Mouse (Mus musculus): ENCODE results near the gene Ntng1. TPM values are rescaled to one million over a fixed set of nuclear protein-coding genes. Genes with fewer than 3 reads are reported as not detected.

Ntng1 gene
- polyA plus RNA-seq, 1 experiment, result 0.02 TPM

- no peaks in the 10 kb centered on the region for H3K36me3 ChIP-seq (ENCODE audit: control insufficient read depth, insufficient read depth)
- no peak overlapping the region for H3ac ChIP-seq (ENCODE audit: control insufficient read depth, insufficient read length, low read depth)
- no peaks in the 10 kb centered on the region for H3K27me3 ChIP-seq (ENCODE audit: control insufficient read depth, insufficient read depth, insufficient read length)
- H3K4me3 ChIP-seq (ENCODE audit: insufficient read depth, poor library complexity, severe bottlenecking), result no peak overlapping the region
- TF ChIP-seq CEBPB (IDR thresholded peaks at IDR 0.05; ENCODE audit: low read depth) (no peak), MAX (IDR thresholded peaks at IDR 0.05) (no peak), FOSL1 (IDR thresholded peaks at IDR 0.05; ENCODE audit: insufficient read depth, low read length, poor library complexity, severe bottlenecking) (no peak), USF1 (IDR thresholded peaks at IDR 0.05; ENCODE audit: low read depth) (no peak), MYOD1 (IDR thresholded peaks at IDR 0.05; ENCODE audit: control insufficient read depth, insufficient read length, low read depth) (no peak), CTCF (IDR thresholded peaks at IDR 0.05; ENCODE audit: control insufficient read depth, insufficient read depth, insufficient read length) (no peak), MYOG (IDR thresholded peaks at IDR 0.05; ENCODE audit: control insufficient read depth, extremely low read depth, insufficient read length) (no peak)
- H3K79me2 ChIP-seq (ENCODE audit: control insufficient read depth, insufficient read depth), result no peaks in the 10 kb centered on the region
- no peaks in the 10 kb centered on the region for H3K79me3 ChIP-seq (ENCODE audit: low read depth)
Measured at GRCm38 (mm10) chr3:110010441-110010840, 133.4 kb downstream of the Ntng1 start.

DNA sequence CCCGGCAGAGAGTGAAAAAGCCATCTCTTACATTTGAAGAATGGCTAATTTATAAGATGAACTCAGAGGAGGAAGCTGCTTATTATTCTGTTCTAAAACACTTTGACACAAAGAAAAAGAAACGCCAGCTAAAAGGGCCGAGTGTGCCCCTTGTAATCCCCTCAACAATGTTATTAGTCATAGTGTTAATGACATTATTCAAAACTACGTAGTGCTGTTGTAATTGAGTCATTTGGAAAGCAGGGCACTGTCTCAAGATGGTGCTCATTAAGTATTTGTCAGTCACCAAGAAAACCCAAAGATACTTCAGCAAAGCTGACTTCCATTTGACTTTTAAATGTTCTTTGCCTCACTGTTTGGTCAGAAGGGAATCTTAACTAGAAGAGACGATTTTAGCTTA is 143.5 kb downstream of the Ntng1 start:
- Histone ChIP-seq H3ac (ENCODE audit: control insufficient read depth, insufficient read length, low read depth) (no peak overlapping the region), H3K36me3 (ENCODE audit: control insufficient read depth, insufficient read depth) (no peaks in the 10 kb centered on the region), H3K27me3 (ENCODE audit: control insufficient read depth, insufficient read depth, insufficient read length) (no peaks in the 10 kb centered on the region), H3K79me2 (ENCODE audit: control insufficient read depth, insufficient read depth) (no peaks in the 10 kb centered on the region), H3K79me3 (ENCODE audit: low read depth) (no peaks in the 10 kb centered on the region), H3K4me3 (ENCODE audit: insufficient read depth, poor library complexity, severe bottlenecking) (no peak overlapping the region)
- TF ChIP-seq MYOG (IDR thresholded peaks at IDR 0.05; ENCODE audit: control insufficient read depth, extremely low read depth, insufficient read length), result no peak
- no peak for TF ChIP-seq CEBPB (IDR thresholded peaks at IDR 0.05; ENCODE audit: low read depth)
- no peak for TF ChIP-seq CTCF (IDR thresholded peaks at IDR 0.05; ENCODE audit: control insufficient read depth, insufficient read depth, insufficient read length)
- TF ChIP-seq FOSL1 (IDR thresholded peaks at IDR 0.05; ENCODE audit: insufficient read depth, low read length, poor library complexity, severe bottlenecking), result no peak
- TF ChIP-seq MYOD1 (IDR thresholded peaks at IDR 0.05; ENCODE audit: control insufficient read depth, insufficient read length, low read depth), result no peak
- TF ChIP-seq USF1 (IDR thresholded peaks at IDR 0.05; ENCODE audit: low read depth), result no peak
- no peak for TF ChIP-seq MAX (IDR thresholded peaks at IDR 0.05)

- no peaks in the 10 kb centered on the region for H3K79me3 ChIP-seq (ENCODE audit: low read depth)
- H3ac ChIP-seq (ENCODE audit: control insufficient read depth, insufficient read length, low read depth), result no peak overlapping the region
- no peaks in the 10 kb centered on the region for H3K79me2 ChIP-seq (ENCODE audit: control insufficient read depth, insufficient read depth)
- TF ChIP-seq CEBPB (IDR thresholded peaks at IDR 0.05; ENCODE audit: low read depth) (no peak), CTCF (IDR thresholded peaks at IDR 0.05; ENCODE audit: control insufficient read depth, insufficient read depth, insufficient read length) (no peak), MYOD1 (IDR thresholded peaks at IDR 0.05; ENCODE audit: control insufficient read depth, insufficient read length, low read depth) (no peak), MYOG (IDR thresholded peaks at IDR 0.05; ENCODE audit: control insufficient read depth, extremely low read depth, insufficient read length) (no peak), USF1 (IDR thresholded peaks at IDR 0.05; ENCODE audit: low read depth) (no peak), FOSL1 (IDR thresholded peaks at IDR 0.05; ENCODE audit: insufficient read depth, low read length, poor library complexity, severe bottlenecking) (no peak), MAX (IDR thresholded peaks at IDR 0.05) (no peak)
- no peak overlapping the region for H3K4me3 ChIP-seq (ENCODE audit: insufficient read depth, poor library complexity, severe bottlenecking)
- no peaks in the 10 kb centered on the region for H3K36me3 ChIP-seq (ENCODE audit: control insufficient read depth, insufficient read depth)
- no peaks in the 10 kb centered on the region for H3K27me3 ChIP-seq (ENCODE audit: control insufficient read depth, insufficient read depth, insufficient read length)
Measured at GRCm38 (mm10) chr3:109995663-109996024, 148.2 kb downstream of the Ntng1 start.

- Histone ChIP-seq H3K4me3 (ENCODE audit: insufficient read depth, poor library complexity, severe bottlenecking) (no peak overlapping the region), H3K27me3 (ENCODE audit: control insufficient read depth, insufficient read depth, insufficient read length) (no peaks in the 10 kb centered on the region), H3K79me3 (ENCODE audit: low read depth) (no peaks in the 10 kb centered on the region), H3K79me2 (ENCODE audit: control insufficient read depth, insufficient read depth) (no peaks in the 10 kb centered on the region), H3ac (ENCODE audit: control insufficient read depth, insufficient read length, low read depth) (no peak overlapping the region), H3K36me3 (ENCODE audit: control insufficient read depth, insufficient read depth) (no peaks in the 10 kb centered on the region)
- TF ChIP-seq MYOD1 (IDR thresholded peaks at IDR 0.05; ENCODE audit: control insufficient read depth, insufficient read length, low read depth) (no peak), CEBPB (IDR thresholded peaks at IDR 0.05; ENCODE audit: low read depth) (no peak), MYOG (IDR thresholded peaks at IDR 0.05; ENCODE audit: control insufficient read depth, extremely low read depth, insufficient read length) (no peak), USF1 (IDR thresholded peaks at IDR 0.05; ENCODE audit: low read depth) (no peak), MAX (IDR thresholded peaks at IDR 0.05) (no peak), FOSL1 (IDR thresholded peaks at IDR 0.05; ENCODE audit: insufficient read depth, low read length, poor library complexity, severe bottlenecking) (no peak), CTCF (IDR thresholded peaks at IDR 0.05; ENCODE audit: control insufficient read depth, insufficient read depth, insufficient read length) (no peak)
Measured at GRCm38 (mm10) chr3:109994978-109995662, 148.7 kb downstream of the Ntng1 start.

DNA sequence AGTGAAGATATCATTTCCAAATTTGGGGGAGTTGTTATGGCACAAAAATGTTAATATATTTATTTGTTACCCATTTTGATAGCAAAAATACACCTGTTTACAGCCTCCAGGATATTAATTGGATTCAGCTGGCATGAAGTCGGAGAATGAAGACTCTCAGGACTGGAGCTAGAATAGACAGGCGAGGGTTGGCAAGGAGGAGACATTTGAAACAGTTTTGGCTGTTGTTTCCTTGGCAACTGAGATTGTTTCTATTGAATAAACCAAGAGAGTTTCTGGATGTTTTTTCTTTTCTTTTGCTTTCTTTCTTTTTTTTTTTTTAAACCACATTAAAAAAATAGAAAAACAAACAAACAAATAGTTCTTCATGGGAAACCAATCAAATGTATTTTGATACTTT is 159.7 kb downstream of the Ntng1 start:
- H3K27me3 ChIP-seq (ENCODE audit: control insufficient read depth, insufficient read depth, insufficient read length), result no peaks in the 10 kb centered on the region
- H3ac ChIP-seq (ENCODE audit: control insufficient read depth, insufficient read length, low read depth), result no peak overlapping the region
- TF ChIP-seq MYOG (IDR thresholded peaks at IDR 0.05; ENCODE audit: control insufficient read depth, extremely low read depth, insufficient read length) (no peak), CTCF (IDR thresholded peaks at IDR 0.05; ENCODE audit: control insufficient read depth, insufficient read depth, insufficient read length) (no peak), FOSL1 (IDR thresholded peaks at IDR 0.05; ENCODE audit: insufficient read depth, low read length, poor library complexity, severe bottlenecking) (no peak), MYOD1 (IDR thresholded peaks at IDR 0.05; ENCODE audit: control insufficient read depth, insufficient read length, low read depth) (no peak), MAX (IDR thresholded peaks at IDR 0.05) (no peak), USF1 (IDR thresholded peaks at IDR 0.05; ENCODE audit: low read depth) (no peak), CEBPB (IDR thresholded peaks at IDR 0.05; ENCODE audit: low read depth) (no peak)
- no peaks in the 10 kb centered on the region for H3K79me2 ChIP-seq (ENCODE audit: control insufficient read depth, insufficient read depth)
- no peaks in the 10 kb centered on the region for H3K79me3 ChIP-seq (ENCODE audit: low read depth)
- H3K36me3 ChIP-seq (ENCODE audit: control insufficient read depth, insufficient read depth), result no peaks in the 10 kb centered on the region
- no peak overlapping the region for H3K4me3 ChIP-seq (ENCODE audit: insufficient read depth, poor library complexity, severe bottlenecking)
